Mouse (Mus musculus) gastrocnemius, postnatal 4 days (tissue): Measurements from ENCODE around the gene Katnal1. TPM values are rescaled to one million over a fixed set of nuclear protein-coding genes. Genes with fewer than 3 reads are reported as not detected.

ENCODE experiments used
- total RNA-seq, 2 experiments: library from RNA; stranded (reverse); gene quantifications; 2 replicates each; pipeline ENCODE4 v1.2.3; 2021

Katnal1 gene
- total RNA-seq, 2 experiments from 2014 or later = 10.4 to 12.4 TPM

Other genes starting within 250 kb of the Katnal1 start
- 1 to 10 TPM; 1.5 to 3.6 TPM for gene Gm42791, start 65.8 kb upstream of the Katnal1 start, total RNA-seq